Mouse (Mus musculus) left cerebral cortex, adult 18-20 months (tissue): Measurements from ENCODE around the gene Cdk18. TPM values are rescaled to one million over a fixed set of nuclear protein-coding genes. Genes with fewer than 3 reads are reported as not detected.

Experiments used
- DNase-seq, 2 experiments: peaks; one replicate each; pipeline ENCODE4 v3.0.0; 2021 to 2022; ENCODE audit warnings: low spot score in 2 of 2, mixed read lengths in 1 of 2
- total RNA-seq, 2 experiments: library from RNA; stranded (reverse); gene quantifications; 2 replicates each; pipeline ENCODE4 v1.2.3; 2021

The Cdk18 gene
- total RNA-seq, 2 experiments from 2014 or later, result 30.5 to 36.1 TPM

DNA sequence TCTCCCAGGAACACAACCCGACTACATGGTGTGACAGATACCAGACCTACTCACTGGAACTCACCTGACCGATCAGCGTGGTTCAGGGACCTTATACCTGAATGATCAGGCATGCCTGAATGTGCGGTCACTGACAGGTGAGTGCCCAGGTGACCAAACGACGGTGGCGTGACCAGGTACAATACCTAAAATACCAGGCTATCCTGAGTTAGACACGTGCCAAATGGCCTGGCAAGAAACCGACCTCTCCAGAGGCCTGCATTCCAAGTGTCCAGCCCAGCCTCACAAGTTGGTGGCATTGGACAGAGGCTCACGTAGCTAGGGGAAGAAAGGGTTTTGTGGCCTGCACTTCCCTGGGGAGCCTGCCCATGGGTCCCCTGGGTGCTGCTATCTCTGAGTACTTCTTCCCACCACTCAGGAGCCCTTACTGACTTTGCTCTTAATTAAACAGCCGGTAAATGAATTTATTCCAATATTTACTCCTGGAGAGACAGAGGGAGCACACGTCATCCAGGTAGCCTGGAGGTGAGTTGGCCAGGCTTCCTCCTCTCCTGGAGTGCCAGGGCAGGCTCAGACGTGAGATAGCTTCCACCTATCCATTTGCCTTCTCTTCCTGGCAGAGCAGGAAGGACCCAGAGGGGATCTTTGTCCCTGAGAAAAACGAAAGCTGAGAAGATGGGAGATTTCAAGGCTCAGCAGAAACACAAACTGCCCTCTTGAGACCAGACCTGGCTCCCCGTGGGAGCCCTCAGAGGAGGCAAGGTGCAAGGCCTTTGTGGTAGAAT is 11.5 kb upstream of the Cdk18 start:
- DNase-seq, result no peak

DNA sequence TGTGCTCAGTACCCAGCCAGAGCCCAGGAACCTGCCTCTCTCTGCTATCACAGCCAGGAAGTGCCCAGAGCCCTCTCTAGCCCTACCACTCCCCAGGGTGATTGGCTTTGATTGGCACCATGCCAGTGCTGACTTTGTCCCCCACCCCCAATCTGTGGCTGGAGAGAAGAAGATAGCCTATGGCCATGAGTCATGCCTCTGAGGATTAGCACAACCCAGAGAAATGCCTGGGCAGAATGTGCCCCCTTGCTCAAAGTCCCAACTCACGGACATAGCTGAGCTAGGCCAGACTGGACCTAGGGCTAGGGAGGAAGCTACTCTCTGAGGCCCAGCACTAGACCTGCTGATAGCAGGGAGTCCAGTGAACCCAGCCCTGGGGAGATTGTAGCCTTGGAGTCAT is 10.7 kb upstream of the Cdk18 start:
- DNase-seq, result no peak

GRCm38 (mm10) chr1:132149410-132149809 is 9.9 kb upstream of the Cdk18 start:
- no peak for DNase-seq

DNA sequence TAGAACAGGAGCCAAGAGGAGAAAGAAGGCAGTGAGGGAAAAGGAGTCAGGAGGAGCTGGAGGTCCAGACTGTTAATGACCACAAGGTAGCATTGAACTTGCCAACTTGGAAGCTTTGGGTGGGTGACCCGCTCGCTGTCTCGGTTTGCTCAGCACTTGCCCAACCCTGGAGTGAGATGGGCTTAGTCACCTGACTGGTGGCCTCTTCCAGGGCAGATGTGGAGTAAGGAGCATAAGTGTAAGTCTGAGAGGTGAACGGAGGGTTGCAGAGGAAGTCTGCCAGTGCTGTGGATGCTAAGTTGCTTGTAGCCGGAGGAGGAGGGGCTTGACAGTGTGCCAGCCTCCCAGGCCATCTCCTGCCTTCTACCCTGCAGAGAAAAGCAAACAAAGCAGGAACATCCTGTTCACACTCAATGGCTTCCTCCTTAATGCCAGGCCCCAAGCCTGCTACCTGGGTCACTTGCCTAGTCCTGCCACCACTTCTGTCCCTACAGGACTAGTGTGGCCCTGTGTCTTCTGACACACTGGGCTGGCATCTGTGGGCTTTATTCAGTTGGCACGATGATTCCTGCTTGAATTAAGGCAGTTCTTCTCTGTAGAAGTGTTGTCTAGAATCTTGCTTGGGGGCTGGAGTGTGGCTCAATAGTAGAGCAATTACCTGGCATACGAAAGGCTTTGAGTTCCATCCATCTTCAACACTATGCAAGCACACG is 6.6 kb upstream of the Cdk18 start:
- DNase-seq, result no peak

DNA sequence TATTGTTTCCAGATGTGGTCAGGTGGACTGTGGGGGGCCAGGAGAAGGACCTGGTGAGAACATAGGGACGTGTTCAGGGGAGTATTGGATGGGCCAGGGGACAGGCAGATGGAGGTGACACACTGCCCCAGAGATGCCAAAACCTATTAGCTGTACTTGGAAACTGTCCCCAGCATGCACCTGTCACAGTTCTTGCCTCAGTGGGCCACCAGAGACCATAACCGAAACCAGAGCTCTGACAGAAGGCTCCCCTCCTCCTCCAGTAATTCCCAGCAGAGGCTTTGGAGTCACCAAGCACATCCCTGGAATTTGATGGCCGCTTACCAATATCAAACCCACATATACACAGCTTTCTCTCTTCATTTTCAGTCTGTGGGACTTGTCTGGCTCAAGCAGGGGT is 5.4 kb upstream of the Cdk18 start:
- no peak for DNase-seq

DNA sequence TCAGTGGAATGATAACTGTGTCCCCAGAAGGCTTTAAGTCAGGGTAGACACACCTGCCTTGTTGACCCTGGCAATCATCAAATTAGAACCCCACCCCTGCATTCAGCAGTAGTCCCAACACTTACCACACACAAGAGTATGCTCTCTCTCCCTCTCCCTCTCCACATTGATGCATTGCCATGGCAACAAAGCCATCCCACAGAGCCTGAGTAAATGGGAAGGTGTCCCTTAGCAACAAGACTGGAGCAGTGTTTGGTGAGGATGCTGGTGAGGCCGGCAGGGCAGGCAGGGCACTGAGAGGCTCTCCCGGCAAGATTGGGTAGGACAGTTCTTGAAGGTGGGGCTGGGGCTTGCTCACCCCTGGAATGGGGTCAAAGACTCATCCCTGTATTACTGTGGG is 4.7 kb upstream of the Cdk18 start:
- peak; percentile 55 to 71 for DNase-seq

- peak in 1 of 2 experiments; percentile 54 for DNase-seq
Observed at GRCm38 (mm10) chr1:132143730-132144129, 4.2 kb upstream of the Cdk18 start.

DNA sequence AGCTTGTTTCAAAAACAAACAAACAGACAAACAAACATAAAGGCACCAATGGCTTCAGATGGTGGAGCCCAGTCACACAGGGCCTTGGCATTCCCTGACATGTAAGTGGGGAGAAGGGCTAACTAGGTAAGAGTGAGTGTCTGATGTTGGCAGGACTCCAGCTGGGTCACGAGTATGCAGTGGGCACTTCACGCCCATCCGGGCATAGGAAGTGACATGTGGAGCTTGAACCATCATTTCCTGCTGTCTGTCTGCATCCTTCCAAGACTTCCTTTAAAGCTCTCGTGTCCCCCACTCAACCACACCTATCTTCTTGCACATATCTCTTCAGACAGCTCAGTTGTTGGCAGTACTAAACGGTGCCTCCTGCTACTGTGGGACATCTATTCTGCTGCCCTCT is 3.6 kb upstream of the Cdk18 start:
- no peak for DNase-seq

- no peak for DNase-seq
Observed at GRCm38 (mm10) chr1:132141753-132142152, 2.3 kb upstream of the Cdk18 start.

DNA sequence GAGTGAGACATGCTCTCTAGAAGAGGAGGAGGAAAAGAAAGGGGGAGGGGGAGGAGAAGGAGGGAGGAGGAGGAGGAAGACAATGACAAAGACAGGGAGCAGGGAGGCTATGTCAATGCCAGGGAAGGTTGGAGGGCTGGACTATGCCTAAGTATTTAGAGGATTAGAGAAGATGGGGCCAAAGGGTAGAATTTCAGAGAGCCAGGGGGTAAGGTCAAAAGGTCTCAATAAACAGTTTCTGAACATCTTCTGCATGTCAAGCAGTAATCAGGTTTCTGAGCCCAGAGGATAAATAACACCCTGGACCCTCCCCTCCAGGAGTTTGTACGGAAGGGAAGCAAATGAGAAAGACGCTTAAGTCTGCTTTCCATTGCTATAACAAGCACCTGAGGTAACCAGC is 1.7 kb upstream of the Cdk18 start:
- DNase-seq, result no peak

DNA sequence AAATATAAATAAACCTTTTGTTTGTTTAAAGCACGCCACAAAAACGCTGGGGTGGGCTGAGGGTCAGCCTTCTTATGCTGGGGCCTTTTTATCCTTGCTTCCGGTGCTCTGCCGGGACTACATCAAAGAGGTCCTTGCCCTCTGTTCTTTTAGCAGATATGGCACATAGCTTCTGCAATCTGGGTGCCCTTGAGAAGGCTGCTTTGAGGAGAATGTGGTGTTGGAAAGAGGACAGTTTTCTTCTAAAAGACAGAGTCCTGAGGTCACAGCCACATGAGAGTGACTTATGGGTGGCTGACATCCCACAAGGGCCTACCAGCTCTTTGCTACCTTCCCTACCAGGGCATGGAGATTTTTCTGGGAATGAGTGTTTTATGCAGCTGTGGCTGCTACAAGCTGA is 1.1 kb upstream of the Cdk18 start:
- DNase-seq, result no peak

GRCm38 (mm10) chr1:132140171-132140570 is 687 bp upstream of the Cdk18 start:
- peak in 1 of 2 experiments; percentile 34 for DNase-seq

- DNase-seq, result no peak
Observed at GRCm38 (mm10) chr1:132138576-132139415, 688 bp downstream of the Cdk18 start.

GRCm38 (mm10) chr1:132137935-132138575 is 1.4 kb downstream of the Cdk18 start:
- no peak for DNase-seq

GRCm38 (mm10) chr1:132136847-132137246 is 2.6 kb downstream of the Cdk18 start:
- DNase-seq, result no peak

DNA sequence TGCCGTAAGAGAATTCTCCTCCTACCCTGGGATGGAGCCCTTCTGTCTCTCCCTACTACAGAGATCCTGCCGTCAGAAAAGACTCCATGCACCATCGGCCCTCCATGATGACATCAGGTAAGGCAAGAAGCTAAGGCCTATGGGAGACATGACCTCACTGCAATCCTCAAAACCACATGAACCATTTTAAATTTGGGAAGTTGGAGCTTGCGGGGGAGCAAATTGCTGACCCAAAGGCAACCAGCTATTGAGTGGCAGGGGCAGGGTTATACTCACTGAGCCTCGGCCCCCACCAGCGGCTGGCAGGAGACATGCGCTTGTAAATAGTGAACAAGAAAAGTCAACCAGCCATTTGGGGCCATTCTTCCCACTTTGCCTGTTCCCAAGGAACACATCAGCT is 3.9 kb downstream of the Cdk18 start:
- DNase-seq, result no peak

DNA sequence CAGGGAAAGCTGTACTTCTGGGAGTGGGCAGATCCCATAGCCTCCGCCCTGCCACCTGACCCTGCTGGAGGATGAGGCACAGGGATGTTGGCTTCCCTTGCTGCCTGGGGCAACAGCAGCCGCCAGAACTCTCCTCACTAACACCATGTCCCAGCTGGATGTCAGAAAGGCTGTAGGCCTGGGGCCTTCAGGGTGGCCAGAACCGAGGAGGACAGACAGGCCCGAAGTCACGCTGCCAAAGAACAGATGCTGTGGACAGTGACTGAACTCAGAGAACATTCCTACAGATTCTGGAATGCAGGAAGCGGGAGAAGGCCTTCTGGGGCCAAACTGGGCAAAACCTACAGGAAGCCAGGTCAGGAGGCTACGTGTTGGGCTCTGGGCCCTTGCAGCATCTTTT is 11.2 kb downstream of the Cdk18 start:
- no peak for DNase-seq

DNA sequence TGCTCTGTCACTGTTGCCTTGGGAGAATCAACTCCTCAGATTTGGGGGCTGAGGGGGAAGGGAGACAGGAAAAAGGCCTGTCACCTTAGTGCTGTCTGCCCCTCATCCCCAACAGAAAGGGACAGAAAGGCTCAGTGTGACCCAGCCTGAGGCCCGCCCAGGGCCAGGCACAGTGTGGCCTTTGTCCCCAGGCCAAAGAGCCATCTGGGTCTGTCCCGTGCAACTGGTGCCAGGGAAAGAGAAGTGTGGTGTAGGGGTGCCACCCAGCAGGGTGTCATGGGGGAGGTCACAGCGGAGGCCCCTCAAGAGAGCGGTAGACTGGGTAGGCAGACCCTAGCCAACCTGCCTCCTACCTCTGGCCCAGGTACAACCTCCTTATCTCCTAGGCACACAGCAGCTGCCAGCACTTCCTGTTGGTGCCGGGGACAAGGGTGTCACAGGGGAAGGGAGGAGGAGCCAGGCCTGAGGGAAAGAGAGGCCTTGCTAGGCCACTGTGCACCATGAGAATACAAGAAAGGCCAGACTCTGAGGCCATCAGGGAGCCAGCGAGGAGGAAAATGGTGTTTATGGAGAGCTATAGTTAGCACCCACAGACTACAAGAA is 13.6 kb downstream of the Cdk18 start:
- no peak for DNase-seq

GRCm38 (mm10) chr1:132125249-132125648 is 14.2 kb downstream of the Cdk18 start:
- DNase-seq, result no peak

- no peak for DNase-seq
Observed at GRCm38 (mm10) chr1:132123420-132124014, 16.0 kb downstream of the Cdk18 start.
